Mouse (Mus musculus) monocyte, adult 2 months (primary cell): Measurements from ENCODE around the gene Slc12a7.
"Not testable (repeated sequence)": the region's sequence is repeated elsewhere in the genome, so short reads cannot be mapped to it uniquely, and the experiment has no call there.

Experiments
- DNase-seq, 2 experiments: peaks; one replicate each; pipeline ENCODE4 v3.0.0; 2022; ENCODE audit warnings: low spot score in 2 of 2, low read depth in 1 of 2

Slc12a7 gene

DNA sequence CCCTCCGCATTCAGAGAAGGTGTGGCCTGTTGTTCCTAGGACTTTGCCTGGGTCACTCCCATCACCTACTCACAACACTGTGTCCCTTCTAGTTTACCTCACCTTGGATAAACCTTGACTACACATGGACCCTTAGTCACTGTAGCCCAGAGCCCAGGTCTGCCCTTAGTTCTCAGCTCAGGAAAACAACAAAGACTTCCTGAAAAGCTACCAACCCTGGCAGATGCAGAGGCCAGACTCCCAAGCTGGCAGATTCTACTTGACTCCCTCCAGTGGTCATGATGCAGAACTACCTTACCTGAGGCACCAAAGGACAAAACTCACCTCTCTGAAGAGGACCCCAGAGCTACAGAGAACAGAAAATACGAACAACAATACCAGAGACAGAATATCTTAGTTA lies 18.9 kb upstream of the Slc12a7 start:
- no peak for DNase-seq

DNA sequence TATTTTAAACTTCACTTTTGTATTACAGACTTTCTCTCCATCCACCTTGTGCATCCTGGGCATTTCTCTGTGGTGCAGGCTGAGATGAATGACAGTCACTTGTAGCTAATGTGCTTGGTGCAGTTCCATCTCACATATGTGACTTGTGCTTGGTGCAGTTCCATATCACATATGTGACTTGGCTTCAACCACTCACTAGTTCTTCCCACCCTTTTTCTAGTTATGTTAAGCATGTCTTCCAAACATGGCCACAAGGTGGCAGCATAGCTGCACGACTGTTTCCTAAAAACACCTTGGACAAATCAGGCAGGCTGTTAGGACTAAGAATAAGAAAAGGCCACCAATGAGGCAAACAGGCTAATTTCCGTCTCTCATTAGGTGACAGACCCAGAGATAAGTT lies 14.7 kb upstream of the Slc12a7 start:
- DNase-seq, result peak in 1 of 2 experiments; percentile 44

DNA sequence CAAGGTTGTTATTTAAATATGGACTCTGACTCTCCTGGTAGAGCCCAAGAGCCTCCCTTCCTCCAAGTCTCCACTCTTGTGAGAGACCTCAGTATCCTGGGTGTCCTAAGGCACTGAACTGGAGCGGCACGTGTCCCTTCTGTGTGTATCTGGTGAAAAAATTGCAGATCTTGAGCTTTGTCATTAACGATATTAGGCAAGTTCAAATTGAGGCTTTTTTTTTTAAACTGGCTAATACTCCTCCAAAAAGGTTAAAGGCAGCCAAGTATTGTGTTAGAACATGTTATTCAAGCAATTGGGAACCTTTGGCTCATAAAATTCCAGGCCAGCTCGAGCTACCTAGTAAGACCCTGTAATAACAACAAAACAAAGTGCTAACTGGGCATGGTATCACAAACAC lies 12.7 kb upstream of the Slc12a7 start:
- no peak for DNase-seq

DNA sequence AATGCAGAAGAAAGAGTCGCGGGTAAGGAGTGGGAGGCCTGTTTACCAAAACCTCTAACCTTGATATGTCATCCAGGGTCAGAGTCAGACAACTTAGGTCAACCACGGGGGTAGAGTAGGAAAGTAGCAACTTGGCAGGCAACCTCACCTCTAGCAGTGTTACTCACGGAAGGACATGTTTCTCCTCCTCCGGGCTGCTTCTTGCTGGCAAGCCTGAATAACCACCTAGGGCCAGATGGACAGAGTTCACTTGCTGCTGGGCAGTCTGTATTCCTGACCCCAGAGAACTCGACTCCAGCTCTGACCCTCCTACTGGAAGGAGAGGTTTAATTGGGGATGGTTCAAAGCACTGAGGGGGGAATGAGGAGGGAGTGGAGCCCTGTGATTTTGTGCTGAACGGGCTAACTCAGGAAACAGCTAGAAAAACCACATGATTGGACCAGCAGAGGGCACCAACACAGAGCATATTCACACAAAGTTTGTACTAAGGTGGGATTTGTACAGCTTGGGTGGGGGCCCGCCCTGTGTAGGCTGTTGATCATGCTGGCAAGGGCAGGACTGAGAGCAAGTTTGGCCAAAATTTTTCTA lies 9.7 kb upstream of the Slc12a7 start:
- DNase-seq, result no peak

DNA sequence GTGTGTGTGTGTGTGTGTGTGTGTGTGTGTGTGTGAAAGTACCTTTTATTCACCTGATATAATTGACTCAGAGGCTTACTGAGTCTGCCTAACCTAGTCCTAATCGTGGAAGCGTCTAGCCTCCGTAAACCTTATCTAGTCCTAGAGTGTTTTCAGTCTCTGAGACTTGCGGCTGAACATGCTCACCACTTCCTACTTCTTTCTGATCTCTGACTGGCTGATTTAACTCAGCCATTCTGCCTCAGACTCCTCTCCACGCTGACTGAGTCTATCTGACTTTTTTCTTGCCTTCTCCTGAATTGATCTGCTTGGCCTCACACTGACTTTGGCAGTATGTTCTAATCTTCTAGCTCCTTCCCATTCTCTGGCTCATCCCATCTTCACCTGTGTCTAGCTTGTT lies 7.6 kb upstream of the Slc12a7 start:
- no peak for DNase-seq

DNA sequence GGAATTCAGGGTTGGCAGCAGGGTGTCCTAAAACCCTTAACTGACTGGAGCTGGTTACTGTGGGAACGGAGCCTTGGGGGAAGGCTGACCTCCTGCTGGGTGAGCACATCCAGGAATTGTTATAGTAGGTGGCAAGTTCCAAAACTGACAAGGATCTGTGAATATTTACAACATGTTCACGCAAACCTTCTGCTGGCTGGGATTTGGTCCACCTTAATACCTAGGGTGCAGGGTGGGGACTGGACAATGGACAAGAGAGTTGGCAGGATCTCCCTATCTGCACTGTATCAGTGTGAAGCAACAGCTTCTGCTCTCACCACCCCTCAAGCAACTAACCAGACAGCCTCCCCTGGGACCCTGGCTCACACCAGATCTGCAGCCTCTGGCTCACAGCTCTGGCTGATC lies 5.3 kb upstream of the Slc12a7 start:
- DNase-seq, result no peak

DNA sequence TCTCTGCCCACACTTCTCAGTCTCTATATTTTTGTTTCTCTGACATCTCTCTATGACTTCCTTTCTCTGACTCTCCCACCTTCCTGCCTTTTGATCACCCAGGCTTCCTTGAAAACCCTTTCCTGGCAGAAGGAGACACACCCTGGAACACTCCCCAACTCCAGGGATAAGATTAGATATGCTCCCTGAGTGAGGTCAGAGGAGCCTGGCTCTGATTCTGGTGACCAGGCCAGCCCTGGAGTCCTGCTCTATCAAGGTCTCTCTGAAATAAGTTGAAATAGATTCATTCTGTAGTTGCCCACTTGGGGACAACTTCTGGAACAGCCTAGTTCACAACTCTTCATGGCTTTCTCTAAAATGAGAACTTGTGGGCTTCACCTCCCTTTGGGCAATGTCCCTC lies 4.3 kb upstream of the Slc12a7 start:
- no peak for DNase-seq

DNA sequence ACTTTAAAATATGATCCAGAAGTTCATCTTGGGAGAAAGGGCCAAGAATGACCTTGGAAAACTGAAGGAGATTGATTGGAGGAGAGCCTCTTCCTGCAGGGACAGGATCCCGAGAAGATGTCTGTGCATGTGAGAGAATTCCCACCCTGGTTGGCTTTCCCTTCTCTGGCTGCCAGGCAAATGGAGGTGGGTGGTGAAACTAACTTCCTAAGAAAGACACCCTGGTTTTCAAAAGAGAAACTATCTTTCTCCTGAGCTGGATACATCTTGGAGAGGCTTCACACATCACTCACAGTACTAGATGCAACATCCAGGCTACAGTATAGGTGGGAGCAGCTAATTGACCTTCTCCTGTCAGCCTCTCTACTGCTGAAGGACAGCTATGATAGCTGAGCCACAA lies 2.0 kb upstream of the Slc12a7 start:
- DNase-seq, result no peak

DNA sequence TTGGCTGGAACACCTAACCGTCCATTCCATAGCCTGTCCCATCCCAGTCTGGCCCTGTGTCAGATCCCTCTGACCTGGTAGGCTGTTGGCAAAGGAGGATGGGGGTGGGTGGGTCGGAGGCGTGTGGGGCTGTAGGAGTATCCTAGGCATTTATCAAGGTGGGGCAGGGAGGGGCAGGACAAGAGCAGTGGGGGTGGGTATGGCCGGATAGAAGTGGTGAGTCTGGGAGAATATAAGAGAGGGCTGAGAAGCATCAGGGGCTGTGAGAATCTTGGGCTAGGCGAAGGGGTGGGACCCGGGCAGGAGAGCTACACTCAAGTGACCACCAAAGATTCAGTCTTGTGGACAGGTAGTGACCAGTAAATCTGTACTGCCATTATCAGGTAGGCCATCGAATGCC lies 659 bp upstream of the Slc12a7 start:
- no peak for DNase-seq

DNA sequence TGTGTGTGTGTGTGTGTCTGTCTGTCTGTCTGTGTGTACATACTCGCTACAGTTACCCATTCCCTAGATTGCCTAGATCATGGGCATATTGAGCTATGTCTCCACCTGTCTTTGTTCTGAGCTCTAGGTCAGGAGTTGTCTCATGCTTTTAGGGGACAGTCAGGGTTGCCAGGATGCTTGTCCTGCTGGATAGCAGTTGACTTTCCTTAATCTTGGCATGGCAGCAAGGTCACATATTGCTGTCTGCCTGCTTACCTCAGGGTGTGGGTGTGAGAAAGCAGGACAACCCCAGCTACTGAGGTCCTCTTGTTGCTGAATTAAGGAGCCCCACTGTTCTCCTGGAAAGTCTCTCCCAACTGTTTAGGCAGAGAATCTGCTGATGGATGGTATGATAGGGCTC lies 1.5 kb downstream of the Slc12a7 start:
- no peak for DNase-seq

DNA sequence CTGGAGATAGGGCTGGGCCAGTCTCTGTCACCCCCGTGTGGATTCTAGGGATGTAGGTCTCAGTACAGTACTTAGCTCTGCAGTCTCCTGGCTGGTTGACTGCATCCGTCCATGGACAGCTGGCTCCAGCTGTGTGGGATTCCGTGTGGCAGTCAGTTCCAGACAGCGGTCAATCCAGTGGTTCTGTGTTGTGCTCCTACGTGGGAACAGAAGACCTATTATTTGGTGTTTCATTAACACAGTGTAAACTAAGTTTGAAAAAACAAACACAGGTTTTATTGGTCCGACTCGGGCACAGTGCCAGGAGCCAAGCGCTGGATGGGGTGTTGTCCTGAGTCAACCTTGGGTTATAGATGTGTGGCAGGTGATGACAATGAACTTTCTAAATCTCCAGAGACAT lies 2.4 kb downstream of the Slc12a7 start:
- DNase-seq, result no peak

DNA sequence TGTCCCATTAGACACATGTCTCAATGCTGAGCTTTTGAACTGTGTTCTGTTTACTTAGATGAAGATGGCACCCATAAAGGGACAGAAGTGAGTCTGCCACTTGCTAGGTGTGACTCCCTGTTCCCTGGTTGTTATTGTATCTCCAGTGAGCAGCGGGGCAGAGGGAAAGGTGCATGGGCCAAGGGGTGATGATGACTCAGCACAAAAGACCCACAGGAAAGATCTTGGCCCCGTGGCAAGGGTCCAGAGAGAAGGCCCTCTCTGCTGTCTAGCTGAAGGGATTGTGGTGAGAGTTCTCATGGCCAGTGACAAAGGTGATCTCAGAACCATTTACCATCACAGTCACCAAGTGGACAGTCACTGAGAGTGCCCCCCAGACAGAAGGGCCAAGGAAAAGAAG lies 3.0 kb downstream of the Slc12a7 start:
- DNase-seq, result no peak

DNA sequence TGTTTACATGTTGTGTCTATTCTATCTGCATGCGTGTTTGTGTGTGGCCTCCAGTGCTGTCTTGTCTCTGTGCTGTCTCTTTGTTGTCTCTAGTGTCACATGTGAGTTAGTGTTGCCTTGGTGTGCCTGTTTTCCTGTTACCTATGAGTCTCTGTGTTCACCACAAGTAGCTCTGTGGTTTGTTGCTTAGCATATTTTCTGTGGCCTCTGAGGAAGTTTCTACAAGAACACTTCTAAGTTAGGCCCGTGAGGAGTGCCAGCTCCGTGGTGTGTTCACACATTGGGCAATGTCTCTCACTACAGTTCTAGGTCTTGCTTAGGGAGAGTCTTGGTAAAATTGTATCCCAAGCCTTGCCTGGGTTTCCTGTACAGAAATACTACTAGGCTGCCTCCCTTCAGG lies 4.0 kb downstream of the Slc12a7 start:
- no peak for DNase-seq

DNA sequence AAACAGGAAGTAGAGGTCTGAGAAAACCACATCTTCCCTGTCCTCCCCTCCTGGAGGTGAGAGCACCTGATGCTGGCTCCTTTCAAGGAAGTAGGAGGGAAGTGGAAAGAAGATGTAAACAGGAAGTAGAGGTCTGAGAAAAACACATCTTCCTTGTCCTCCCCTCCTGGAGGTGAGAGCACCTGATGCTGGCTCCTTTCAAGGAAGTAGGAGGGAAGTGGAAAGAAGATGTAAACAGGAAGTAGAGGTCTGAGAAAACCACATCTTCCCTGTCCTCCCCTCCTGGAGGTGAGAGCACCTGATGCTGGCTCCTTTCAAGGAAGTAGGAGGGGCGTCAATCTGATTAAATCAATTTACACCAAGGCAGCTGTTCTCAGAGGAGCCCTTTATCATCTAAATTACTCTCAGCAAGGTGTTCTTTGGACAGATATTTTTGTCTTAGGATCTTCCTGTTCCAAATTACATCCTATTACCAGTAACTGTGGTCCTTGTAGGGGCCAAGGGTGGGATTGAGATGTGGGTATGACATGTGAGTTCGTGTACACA lies 7.6 kb downstream of the Slc12a7 start:
- not testable (repeated sequence) for DNase-seq

DNA sequence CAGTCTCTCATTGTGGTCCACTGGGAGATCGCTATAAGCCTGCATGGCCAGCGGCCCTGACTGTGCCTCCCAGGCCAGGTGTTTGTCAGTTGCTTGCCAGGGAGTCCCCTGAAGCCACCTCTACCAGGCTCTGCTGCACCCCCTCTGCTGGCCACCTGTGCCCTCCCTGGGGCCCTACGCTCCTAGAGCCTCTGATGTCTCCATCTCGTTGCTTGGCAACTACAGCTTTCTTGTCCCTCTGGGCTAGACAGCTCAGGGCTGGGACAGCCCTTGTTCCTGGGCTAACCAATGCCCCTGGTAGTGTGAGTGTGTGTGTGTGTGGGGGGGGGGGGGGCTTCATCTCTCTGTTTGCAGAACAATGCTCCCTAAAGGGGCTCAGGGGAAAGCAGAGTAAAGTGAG lies 10.1 kb downstream of the Slc12a7 start:
- DNase-seq, result no peak

DNA sequence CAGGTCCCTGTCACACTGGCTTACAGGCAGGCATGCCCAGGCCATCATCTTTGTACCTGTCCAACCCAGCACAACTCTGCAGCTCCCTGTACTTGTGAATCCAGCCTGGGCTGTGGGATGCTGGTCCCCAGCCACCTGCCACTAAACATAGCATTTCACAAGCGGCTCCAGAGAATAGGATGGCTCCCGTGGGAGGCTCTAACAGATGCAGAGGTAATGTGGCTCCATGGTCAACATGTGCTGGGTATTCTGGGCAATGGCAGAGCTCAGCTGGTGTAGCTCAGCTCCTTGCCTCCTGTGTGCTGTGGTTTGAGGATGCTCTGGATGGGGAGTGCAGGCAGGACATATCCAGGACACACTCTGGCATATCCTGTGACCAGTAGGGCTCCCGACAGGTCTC lies 10.8 kb downstream of the Slc12a7 start:
- DNase-seq, result no peak

DNA sequence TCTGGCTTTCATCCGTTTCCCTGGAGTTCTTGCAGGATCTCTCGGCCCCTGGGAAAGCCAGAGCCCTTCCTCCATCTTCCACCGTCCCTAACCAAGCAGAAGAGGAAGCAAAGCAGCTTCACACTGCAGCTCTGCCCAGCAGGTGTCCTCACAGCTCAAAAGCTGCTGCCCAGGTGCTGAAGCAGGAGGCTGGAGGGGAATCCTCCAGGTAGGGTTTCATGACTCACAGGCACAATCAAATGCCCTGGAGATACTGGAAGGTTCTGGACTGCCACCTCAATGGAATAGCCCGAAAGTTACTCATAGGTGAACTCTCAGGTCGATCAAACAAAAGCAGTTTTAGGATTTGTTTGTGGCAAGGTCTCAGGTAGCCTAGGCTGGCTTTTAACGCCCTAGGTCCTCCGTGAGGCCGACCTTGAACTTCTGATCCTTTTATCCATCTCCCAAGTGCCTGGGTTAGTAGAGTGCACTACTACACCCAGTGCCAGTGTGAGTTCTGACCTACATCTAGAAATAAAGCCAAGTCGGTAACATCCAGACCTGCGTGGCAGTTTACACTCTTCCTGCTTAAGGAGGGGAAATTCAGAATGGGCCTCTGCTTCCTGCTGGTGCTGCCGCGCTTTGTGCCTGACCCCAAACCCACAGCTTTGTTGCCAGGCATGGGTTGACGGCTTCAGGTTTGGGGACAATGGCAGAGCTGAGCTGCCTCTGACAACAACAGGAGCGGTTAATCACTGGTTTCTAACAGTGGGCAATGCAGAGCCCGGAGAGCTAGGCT lies 16.0 kb downstream of the Slc12a7 start:
- DNase-seq, result no peak

DNA sequence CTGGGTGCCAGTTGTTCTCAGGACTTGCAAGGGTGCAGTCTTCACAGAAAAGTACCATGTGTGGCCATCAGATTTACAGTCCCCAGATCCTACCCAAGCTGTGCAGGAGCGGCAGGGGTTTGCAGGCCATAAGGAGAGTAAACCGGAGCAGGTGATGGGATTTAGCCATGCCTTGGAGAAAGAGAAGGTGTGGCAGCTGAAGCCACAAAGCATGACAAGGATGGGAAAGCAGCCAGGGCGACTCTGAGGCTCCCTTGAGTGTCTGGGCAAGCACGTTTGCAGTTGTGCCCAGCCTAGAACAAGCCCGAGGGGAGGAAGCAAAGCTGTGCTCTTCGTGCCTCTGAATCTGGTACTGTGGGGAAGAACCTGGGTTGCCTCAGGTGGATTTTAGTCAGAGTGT lies 17.5 kb downstream of the Slc12a7 start:
- no peak for DNase-seq

DNA sequence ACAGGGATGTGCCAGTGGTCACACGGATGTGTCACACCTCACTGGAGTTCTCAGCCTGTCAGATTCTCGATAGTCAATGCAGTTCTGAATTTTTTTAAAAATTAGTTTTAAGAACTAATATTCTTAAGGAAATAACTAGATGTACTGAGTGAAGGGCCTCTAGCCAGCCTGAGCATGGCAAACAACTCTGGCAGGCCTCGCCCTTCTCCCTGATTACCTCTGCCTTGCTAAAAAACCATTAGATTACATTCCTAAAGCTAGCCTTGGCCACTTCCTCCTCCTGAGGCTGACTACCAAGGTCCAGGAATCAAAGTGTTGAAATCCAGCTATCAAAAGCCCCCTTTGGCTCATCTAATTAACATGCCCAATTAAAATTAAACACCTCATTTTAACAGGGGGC lies 18.4 kb downstream of the Slc12a7 start:
- no peak for DNase-seq

DNA sequence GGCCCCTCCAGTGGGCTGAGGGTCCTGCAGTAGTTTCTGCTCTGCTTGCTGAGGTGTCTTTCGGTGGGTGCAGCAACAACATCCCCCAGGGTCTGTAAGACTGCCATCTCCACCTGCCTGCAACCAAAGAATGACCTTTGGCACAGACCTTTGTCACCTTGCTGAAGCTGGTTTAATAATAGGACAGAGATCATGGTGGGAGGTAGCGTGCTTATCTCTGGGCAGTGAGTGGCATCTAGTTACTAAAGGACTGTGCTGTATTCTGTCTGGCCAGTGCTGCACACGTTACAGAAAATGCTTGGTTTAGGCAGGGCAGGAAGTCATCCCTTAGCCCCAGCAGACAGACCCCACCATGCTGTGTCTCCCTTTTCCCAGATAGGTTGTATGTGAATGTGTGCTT lies 22.9 kb downstream of the Slc12a7 start:
- no peak for DNase-seq

DNA sequence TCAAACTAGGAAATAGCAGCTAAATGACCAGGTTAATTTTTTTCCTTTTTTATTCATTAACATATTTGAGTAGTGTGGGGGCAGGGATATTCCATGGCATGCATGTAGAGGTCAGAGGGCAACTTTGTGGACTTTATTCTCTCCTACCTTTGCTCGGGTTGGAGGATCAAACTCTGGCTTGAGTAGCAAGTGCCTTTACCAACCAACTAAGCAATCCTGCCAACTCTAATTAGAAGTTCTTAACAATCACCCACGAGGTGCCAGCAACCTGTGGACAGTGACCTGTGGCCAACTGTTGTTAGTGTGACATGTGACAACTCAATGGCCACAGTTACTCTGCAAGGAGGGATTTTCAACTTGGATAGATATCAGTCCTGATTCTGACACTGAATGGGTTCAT lies 24.0 kb downstream of the Slc12a7 start:
- no peak for DNase-seq

DNA sequence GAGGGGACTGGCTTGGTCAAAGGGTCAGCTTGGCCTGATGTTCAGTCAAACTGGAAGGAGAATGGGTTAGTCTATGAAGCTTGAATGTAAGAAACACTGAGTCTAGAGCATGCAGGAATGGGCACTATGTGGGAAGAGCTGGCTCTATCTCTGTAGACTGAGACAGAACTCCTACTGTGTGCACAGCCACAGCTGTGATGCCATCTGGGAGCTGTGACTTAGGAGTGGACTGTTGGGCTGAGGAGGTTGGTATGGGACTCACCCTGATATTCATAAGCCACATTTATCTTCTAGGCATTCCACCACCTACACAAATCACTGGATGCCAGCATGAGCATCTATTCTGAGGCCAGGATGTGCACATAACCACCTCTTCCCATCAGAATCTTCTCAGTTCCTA lies 24.5 kb downstream of the Slc12a7 start:
- DNase-seq, result no peak

DNA sequence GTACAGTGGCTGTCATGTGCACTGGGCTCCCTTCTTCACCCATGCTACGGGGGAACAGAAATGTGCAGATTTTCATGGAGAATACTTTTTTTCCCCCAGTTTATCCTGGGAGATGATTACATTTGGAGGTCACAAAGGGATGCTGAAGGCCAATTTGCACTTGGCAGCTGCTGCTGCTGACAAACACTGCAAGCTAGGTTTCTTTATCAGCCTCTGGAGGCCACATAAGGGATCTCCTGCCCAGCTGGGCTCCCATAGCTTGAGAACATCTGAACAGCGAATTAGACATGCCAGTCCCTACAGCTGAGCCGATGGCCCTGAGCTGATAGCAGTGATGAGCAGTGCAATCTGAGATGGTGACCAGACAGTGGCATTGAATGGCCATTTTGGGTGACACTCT lies 26.7 kb downstream of the Slc12a7 start:
- no peak for DNase-seq
